Mouse (Mus musculus): ENCODE data around the gene Mras. TPM values are rescaled to one million over a fixed set of nuclear protein-coding genes. Genes with fewer than 3 reads are reported as not detected.

Mras gene
- polyA plus RNA-seq, 1 experiment from 2014 or later, result 50.9 TPM

GRCm38 (mm10) chr9:99379194-99379593 lies 58.0 kb downstream of the Mras start:
- H3K27ac ChIP-seq (replicated peaks), result no peak overlapping the region
- 75% methylated on average over 5 of the region's 5 CpGs for WGBS
- no peak for ATAC-seq (ENCODE audit: low FRiP score)
- no peak overlapping the region for H3K9ac ChIP-seq (replicated peaks)
- no peaks in the 10 kb centered on the region for H3K9me3 ChIP-seq (replicated peaks)
- no peaks in the 10 kb centered on the region for H3K36me3 ChIP-seq
- no peak overlapping the region for H3K4me3 ChIP-seq (replicated peaks)
- no peak overlapping the region for H3K4me2 ChIP-seq
- no peaks in the 10 kb centered on the region for H3K27me3 ChIP-seq (replicated peaks)
- no peaks in the 10 kb centered on the region for H3K4me1 ChIP-seq

DNA sequence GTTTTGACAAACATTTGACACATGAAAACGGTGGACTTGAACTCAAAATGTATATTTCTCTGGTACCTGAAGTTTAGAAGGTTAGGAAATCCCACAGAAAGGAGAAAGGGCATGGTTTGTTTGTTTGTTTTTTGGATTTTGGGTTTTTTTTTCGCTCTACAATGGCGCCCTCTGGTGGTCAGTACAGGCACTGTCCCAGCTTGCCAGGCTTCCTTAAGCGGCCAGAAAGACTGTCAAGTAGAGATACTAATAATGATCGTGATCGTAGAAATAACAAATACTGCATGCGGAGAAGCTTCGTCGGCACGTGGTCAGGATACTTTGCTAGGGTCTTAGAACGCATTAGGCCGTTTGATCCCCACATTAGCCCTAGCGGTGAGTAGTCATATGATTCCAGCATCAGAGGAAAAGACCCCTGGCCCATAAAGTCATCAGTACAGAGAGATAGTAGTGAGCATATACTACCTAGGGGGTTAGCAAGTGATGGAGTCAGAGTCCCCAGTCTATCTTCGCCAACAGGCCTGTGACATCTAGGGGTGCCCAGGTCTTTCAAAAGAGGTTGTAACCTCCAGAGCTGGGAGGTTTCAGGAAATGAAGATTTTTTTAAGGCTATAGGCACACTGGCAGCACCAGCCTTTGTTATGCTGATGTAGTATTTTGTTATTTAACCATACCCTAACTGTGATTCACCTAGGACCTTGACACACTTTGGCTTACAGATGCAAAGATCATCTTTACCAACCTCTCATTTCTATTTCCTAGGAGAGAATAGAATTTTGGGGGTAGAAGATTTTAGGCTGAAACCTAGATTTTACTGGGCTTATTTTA lies 60.4 kb downstream of the Mras start:
- H3K4me1 ChIP-seq, result no peaks in the 10 kb centered on the region
- H3K9ac ChIP-seq (replicated peaks), result no peak overlapping the region
- 9% methylated on average over 14 of the region's 14 CpGs for whole genome bisulfite sequencing

GRCm38 (mm10) chr9:99368431-99368830 lies 68.8 kb downstream of the Mras start:
- Histone ChIP-seq H3K36me3 (no peaks in the 10 kb centered on the region), H3K27ac (replicated peaks) (no peak overlapping the region), H3K4me1 (no peaks in the 10 kb centered on the region), H3K9ac (replicated peaks) (no peak overlapping the region), H3K4me2 (no peak overlapping the region), H3K4me3 (replicated peaks) (no peak overlapping the region), H3K27me3 (replicated peaks) (no peaks in the 10 kb centered on the region), H3K9me3 (replicated peaks) (no peaks in the 10 kb centered on the region)
- 63% methylated on average over 7 of the region's 7 CpGs for WGBS
- no peak for ATAC-seq (ENCODE audit: low FRiP score)

More for the DNA sequence above, 60.4 kb downstream of the Mras start:
- H3K4me3 ChIP-seq (replicated peaks), result no peak overlapping the region
- no peaks in the 10 kb centered on the region for H3K36me3 ChIP-seq
- H3K27me3 ChIP-seq (replicated peaks), result no peaks in the 10 kb centered on the region
- no peaks in the 10 kb centered on the region for H3K9me3 ChIP-seq (replicated peaks)
- H3K4me2 ChIP-seq, result peak overlapping the region; percentile 38; the same call in 1 of the 2 replicates
- ATAC-seq (ENCODE audit: low FRiP score), result 0 out of 2 replicates have a peak, but pooled peaks have one; percentile 21
- no peak overlapping the region for H3K27ac ChIP-seq (replicated peaks)

GRCm38 (mm10) chr9:99365906-99366305 lies 71.3 kb downstream of the Mras start:
- Histone ChIP-seq H3K4me1 (no peaks in the 10 kb centered on the region), H3K9me3 (replicated peaks) (no peaks in the 10 kb centered on the region), H3K27ac (replicated peaks) (no peak overlapping the region), H3K4me3 (replicated peaks) (no peak overlapping the region), H3K9ac (replicated peaks) (no peak overlapping the region), H3K4me2 (no peak overlapping the region), H3K27me3 (replicated peaks) (no peaks in the 10 kb centered on the region), H3K36me3 (no peaks in the 10 kb centered on the region)
- 59% methylated on average over 3 of the region's 3 CpGs for WGBS
- ATAC-seq (ENCODE audit: low FRiP score), result no peak

GRCm38 (mm10) chr9:99363076-99363475 lies 74.1 kb downstream of the Mras start:
- 79% methylated on average over 8 of the region's 8 CpGs for WGBS
- no peaks in the 10 kb centered on the region for H3K9me3 ChIP-seq (replicated peaks)
- no peaks in the 10 kb centered on the region for H3K36me3 ChIP-seq
- H3K4me2 ChIP-seq, result no peak overlapping the region
- no peak for ATAC-seq (ENCODE audit: low FRiP score)
- H3K9ac ChIP-seq (replicated peaks), result no peak overlapping the region
- no peak overlapping the region for H3K27ac ChIP-seq (replicated peaks)
- H3K4me1 ChIP-seq, result peaks cover 5% of the 10 kb centered on the region
- H3K27me3 ChIP-seq (replicated peaks), result peaks cover 24% of the 10 kb centered on the region
- no peak overlapping the region for H3K4me3 ChIP-seq (replicated peaks)

GRCm38 (mm10) chr9:99361946-99362345 lies 75.2 kb downstream of the Mras start:
- Histone ChIP-seq H3K9me3 (replicated peaks) (no peaks in the 10 kb centered on the region), H3K36me3 (no peaks in the 10 kb centered on the region), H3K27ac (replicated peaks) (no peak overlapping the region), H3K9ac (replicated peaks) (no peak overlapping the region), H3K4me1 (peaks cover 15% of the 10 kb centered on the region), H3K4me2 (no peak overlapping the region), H3K4me3 (replicated peaks) (no peak overlapping the region), H3K27me3 (replicated peaks) (peaks cover 35% of the 10 kb centered on the region)
- ATAC-seq (ENCODE audit: low FRiP score), result no peak
- WGBS, result 94% methylated on average over 9 of the region's 9 CpGs

GRCm38 (mm10) chr9:99359012-99359411 lies 78.2 kb downstream of the Mras start:
- H3K9ac ChIP-seq (replicated peaks), result no peak overlapping the region
- H3K27ac ChIP-seq (replicated peaks), result no peak overlapping the region
- peaks cover 15% of the 10 kb centered on the region for H3K4me1 ChIP-seq
- H3K27me3 ChIP-seq (replicated peaks), result peaks cover 50% of the 10 kb centered on the region
- H3K4me2 ChIP-seq, result no peak overlapping the region
- no peaks in the 10 kb centered on the region for H3K9me3 ChIP-seq (replicated peaks)
- H3K36me3 ChIP-seq, result no peaks in the 10 kb centered on the region
- no peak for ATAC-seq (ENCODE audit: low FRiP score)
- H3K4me3 ChIP-seq (replicated peaks), result no peak overlapping the region
- WGBS, result 87% methylated on average over 15 of the region's 15 CpGs

DNA sequence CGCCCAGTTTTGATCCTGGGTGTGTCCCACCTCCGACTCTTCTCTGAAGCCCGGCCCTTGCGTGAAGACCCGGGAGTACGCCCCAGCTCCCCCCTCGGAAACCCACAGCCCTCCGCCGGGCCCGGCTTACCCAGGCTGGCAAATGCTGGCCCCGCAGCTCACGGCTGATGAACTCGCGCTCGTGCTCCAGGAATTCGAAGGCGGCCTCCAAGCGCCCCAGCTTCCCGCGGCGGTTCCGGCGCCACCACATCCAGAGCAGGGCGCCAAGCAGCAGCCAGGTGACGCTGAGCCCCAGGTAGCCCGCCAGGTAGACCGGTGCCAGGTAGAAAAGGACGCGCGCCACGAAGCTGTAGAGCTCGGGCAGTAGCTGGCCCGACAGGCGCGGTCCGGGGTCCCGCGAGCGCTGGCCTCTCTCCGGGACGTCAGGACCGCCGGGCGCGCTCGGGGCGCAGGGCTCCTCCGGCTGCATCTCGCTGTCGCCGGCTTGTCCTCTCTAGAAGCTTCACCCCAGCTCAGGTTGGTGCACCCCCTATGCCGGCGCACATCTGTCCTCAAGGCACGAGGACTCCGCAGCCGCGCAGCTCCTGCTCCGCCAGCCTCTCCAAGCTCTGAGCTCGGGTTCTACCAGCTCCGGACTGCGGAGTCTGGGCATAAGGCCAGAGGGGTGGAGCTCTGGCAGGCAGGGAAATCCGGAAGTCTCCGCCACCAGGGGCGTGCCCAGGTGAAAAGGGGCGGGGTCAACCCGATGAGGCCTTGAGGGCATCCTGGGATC lies 79.1 kb downstream of the Mras start, which contains the start of gene Esyt3:
TSS of gene Esyt3 (minus strand) at position 637 of the 772 bp plus-strand sequence.
- Histone ChIP-seq H3K27me3 (replicated peaks) (peaks cover 50% of the 10 kb centered on the region), H3K27ac (replicated peaks) (no peak within 1 kb of the TSS), H3K9ac (replicated peaks) (peak within 1 kb of the TSS; percentile 26), H3K4me2 (peak within 1 kb of the TSS; percentile 99), H3K9me3 (replicated peaks) (no peaks in the 10 kb centered on the region), H3K4me3 (replicated peaks) (peak within 1 kb of the TSS; percentile 50), H3K36me3 (no peaks in the 10 kb centered on the region), H3K4me1 (peaks cover 15% of the 10 kb centered on the region)
- WGBS, result under 1% methylated on average over 66 of the region's 66 CpGs
- ATAC-seq (ENCODE audit: low FRiP score), result peak; percentile 69

DNA sequence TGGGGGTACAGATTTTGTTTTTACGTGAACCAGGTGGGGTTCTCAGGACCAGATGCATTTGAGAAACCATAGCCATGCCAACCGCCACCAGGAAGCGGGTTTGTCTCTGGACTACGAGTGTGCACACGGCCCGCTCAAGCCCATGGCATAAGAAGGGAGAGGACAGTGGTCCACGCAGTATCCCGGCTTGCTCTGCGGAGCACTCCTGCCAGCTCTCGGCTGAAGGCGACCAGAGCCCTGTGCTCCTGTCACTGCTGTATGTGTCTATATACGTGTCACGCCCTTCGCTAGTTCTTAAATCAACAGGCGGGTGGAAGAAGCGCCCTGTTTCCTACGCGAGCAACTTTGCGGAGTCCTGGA lies 79.6 kb downstream of the Mras start:
- no peak overlapping the region for H3K27ac ChIP-seq (replicated peaks)
- WGBS, result 4% methylated on average over 19 of the region's 19 CpGs
- H3K36me3 ChIP-seq, result no peaks in the 10 kb centered on the region
- H3K4me3 ChIP-seq (replicated peaks), result peak overlapping the region; percentile 50
- peak; percentile 45; the same call in 1 of the 2 replicates for ATAC-seq (ENCODE audit: low FRiP score)
- peak overlapping the region; percentile 99 for H3K4me2 ChIP-seq
- H3K27me3 ChIP-seq (replicated peaks), result peaks cover 50% of the 10 kb centered on the region
- H3K9me3 ChIP-seq (replicated peaks), result no peaks in the 10 kb centered on the region
- peaks cover 15% of the 10 kb centered on the region for H3K4me1 ChIP-seq
- peak overlapping the region; percentile 26 for H3K9ac ChIP-seq (replicated peaks)

DNA sequence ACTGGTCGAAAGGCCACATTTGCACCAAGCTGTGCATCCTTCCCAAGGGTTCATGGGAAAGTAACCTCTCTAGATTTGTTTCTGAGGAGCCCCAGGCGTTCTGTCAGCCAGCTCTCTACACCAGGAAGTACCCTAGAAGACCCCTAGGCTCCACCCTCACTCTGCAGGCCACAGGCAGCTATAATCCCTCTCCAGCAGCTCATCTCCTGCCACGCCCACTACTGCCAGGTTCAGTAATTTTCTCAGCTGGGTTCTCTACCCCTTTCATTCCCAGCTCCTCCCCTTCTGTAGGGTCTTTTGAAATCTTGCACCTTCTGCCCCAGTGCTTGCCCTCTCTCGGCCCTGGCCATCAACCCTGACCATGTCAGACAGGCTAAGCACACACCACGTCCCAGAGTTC lies 81.2 kb downstream of the Mras start:
- no peak overlapping the region for H3K4me3 ChIP-seq (replicated peaks)
- no peak overlapping the region for H3K27ac ChIP-seq (replicated peaks)
- 28% methylated on average over 5 of the region's 5 CpGs for WGBS
- H3K9me3 ChIP-seq (replicated peaks), result no peaks in the 10 kb centered on the region
- no peak overlapping the region for H3K4me2 ChIP-seq
- no peak for ATAC-seq (ENCODE audit: low FRiP score)
- H3K4me1 ChIP-seq, result peaks cover 15% of the 10 kb centered on the region
- peaks cover 50% of the 10 kb centered on the region for H3K27me3 ChIP-seq (replicated peaks)
- H3K9ac ChIP-seq (replicated peaks), result no peak overlapping the region
- no peaks in the 10 kb centered on the region for H3K36me3 ChIP-seq

DNA sequence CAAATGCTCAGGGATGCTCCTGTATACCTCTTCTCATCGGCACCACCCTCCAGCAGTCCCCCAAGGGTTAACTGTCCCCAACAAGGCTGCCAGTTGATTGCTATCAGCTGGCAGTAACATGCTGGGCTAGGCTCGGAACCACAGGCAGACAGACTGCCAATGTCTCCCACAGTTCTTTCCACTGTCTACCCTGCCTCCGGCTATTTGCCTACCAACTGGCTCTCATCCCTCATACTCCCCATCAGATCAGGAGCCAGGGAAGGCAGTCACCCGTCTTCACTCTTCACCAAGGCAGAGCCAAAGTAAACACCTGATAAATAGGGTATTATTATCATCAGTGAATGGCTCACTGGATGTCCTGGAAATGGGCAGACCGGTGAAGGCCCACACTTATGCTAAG lies 82.4 kb downstream of the Mras start:
- Histone ChIP-seq H3K9ac (replicated peaks) (no peak overlapping the region), H3K4me2 (no peak overlapping the region), H3K36me3 (no peaks in the 10 kb centered on the region), H3K27ac (replicated peaks) (no peak overlapping the region), H3K9me3 (replicated peaks) (no peaks in the 10 kb centered on the region), H3K4me3 (replicated peaks) (no peak overlapping the region), H3K27me3 (replicated peaks) (peaks cover 42% of the 10 kb centered on the region), H3K4me1 (peaks cover 15% of the 10 kb centered on the region)
- ATAC-seq (ENCODE audit: low FRiP score), result no peak
- WGBS, result 62% methylated on average over 5 of the region's 5 CpGs

DNA sequence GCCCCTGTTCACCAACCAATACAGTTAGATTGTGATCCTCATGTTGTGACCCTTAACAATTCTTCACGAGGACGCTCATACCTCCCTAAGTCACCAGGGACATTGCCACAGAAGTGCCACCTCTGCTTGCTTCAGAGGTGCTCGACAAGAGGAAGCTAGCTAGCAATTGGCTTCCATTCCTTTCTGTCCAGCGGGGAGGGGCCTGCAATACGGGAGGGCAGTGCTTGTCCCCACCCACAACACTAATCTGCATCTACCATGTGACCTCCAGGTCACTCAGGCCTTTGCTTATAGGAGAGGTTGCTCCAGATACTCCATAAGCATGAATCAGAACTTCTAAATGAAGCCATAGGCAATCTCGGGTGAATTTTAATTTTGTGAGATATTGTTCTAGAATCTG lies 83.8 kb downstream of the Mras start:
- ATAC-seq (ENCODE audit: low FRiP score), result no peak
- 68% methylated on average over 6 of the region's 6 CpGs for WGBS
- no peaks in the 10 kb centered on the region for H3K36me3 ChIP-seq

More for the DNA sequence above, 83.8 kb downstream of the Mras start:
- Histone ChIP-seq H3K4me1 (peaks cover 14% of the 10 kb centered on the region), H3K9ac (replicated peaks) (no peak overlapping the region), H3K27me3 (replicated peaks) (peaks cover 30% of the 10 kb centered on the region), H3K4me3 (replicated peaks) (no peak overlapping the region), H3K4me2 (no peak overlapping the region), H3K27ac (replicated peaks) (no peak overlapping the region), H3K9me3 (replicated peaks) (no peaks in the 10 kb centered on the region)

Measured in neural tube, embryonic 15.5 days (tissue).